Mouse (Mus musculus): ENCODE data around the gene Abhd16a.

GRCm38 (mm10) chr17:35152121-35152520 is 63.1 kb downstream of the Abhd16a start:
- TF ChIP-seq CTCF (IDR thresholded peaks at IDR 0.05; ENCODE audit: extremely low read depth, insufficient read depth, insufficient read length, insufficient replicate concordance) (no peak), POLR2A (IDR thresholded peaks at IDR 0.05; ENCODE audit: low read depth, low read length) (no peak)
